Mouse (Mus musculus): Measurements from ENCODE around the gene Akap11. TPM values are rescaled to one million over a fixed set of nuclear protein-coding genes. Genes with fewer than 3 reads are reported as not detected.

Akap11 gene
- polyA plus RNA-seq, 1 experiment from 2014 or later, result 39.7 TPM

DNA sequence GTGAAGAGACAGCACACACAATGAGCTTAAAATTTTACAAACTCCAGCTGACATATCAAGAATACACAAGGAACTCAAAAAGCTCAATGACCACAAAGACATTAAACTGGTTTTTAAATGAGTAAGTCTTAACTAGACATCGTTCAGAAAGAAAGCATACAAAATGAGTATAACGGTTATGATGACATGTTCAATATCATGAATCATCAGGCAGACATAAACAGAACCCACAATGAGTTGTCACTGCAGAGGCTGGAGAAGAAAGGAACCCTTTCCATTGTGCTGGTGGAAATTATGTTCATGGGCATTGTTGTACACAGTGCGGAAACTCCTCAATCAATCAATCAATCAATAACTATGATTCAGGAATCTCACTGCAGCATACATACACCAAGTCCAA lies 62.5 kb downstream of the Akap11 start:
- H3K4me1 ChIP-seq (ENCODE audit: control insufficient read depth, insufficient read depth, low read length), result no peaks in the 10 kb centered on the region
- 93% methylated on average over 3 of the region's 3 CpGs for WGBS
- H3K9ac ChIP-seq (ENCODE audit: low read depth, low read length), result no peak overlapping the region
- H3K27me3 ChIP-seq (ENCODE audit: control insufficient read depth, insufficient read depth, low read depth, low read length), result no peaks in the 10 kb centered on the region
- H3K4me3 ChIP-seq (ENCODE audit: low read depth, low read length), result no peak overlapping the region
- no peaks in the 10 kb centered on the region for H3K36me3 ChIP-seq (ENCODE audit: control insufficient read depth, insufficient read depth, low read length)
- no peak overlapping the region for H3K27ac ChIP-seq (ENCODE audit: low read length)
- no peak for ATAC-seq
- H3K4me2 ChIP-seq (ENCODE audit: low read length), result no peak overlapping the region
- no peaks in the 10 kb centered on the region for H3K9me3 ChIP-seq (replicated peaks; ENCODE audit: control insufficient read depth, low read length, poor library complexity, severe bottlenecking)

DNA sequence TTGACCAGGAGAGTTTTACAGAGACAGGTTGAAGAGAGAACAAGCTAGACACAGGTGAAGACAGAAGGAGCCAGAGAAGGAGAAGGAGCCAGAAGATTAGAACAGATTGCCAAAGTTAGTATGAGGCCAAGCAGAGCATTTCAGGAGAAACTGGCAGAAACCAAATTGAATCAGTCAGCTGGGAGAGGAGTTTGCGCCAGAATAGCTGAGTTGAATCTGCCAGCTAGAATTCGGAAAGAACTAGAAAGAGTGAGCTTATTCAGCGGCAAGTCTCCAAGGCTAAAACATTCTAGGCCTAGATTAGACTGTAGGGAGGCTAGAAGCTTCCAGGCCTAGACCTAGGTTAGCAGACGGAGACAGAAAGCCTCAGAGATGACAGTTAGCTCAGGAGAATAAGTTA lies 65.9 kb downstream of the Akap11 start:
- 89% methylated on average over 4 of the region's 4 CpGs for WGBS

DNA sequence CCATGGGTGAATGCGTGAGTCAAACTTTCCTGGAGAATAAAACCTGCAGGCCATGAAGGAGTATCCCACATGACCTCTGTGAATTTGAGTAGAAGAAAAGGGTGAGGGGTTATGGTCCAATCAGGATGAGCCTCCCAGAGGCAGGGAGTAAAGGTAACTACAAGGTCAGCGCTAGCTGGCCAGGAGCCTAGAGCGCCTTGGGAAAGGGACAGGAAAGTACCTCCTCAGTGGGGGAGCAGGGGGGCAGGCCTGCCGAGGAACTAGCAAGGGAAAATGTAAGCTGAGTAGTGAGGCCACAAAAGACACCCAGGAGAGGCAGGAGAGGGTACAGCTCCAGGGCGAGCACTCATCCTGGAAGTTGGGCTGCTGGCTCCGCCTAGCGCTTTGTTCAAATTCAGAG lies 67.6 kb downstream of the Akap11 start:
- Histone ChIP-seq H3K9ac (ENCODE audit: low read depth, low read length) (no peak overlapping the region), H3K4me1 (ENCODE audit: control insufficient read depth, insufficient read depth, low read length) (no peaks in the 10 kb centered on the region), H3K36me3 (ENCODE audit: control insufficient read depth, insufficient read depth, low read length) (no peaks in the 10 kb centered on the region), H3K27me3 (ENCODE audit: control insufficient read depth, insufficient read depth, low read depth, low read length) (no peaks in the 10 kb centered on the region), H3K4me3 (ENCODE audit: low read depth, low read length) (no peak overlapping the region), H3K27ac (ENCODE audit: low read length) (no peak overlapping the region), H3K4me2 (ENCODE audit: low read length) (no peak overlapping the region), H3K9me3 (replicated peaks; ENCODE audit: control insufficient read depth, low read length, poor library complexity, severe bottlenecking) (no peaks in the 10 kb centered on the region)
- 76% methylated on average over 7 of the region's 7 CpGs for WGBS
- ATAC-seq, result no peak

More for the DNA sequence above, 65.9 kb downstream of the Akap11 start:
- no peak overlapping the region for H3K4me2 ChIP-seq (ENCODE audit: low read length)
- H3K27me3 ChIP-seq (ENCODE audit: control insufficient read depth, insufficient read depth, low read depth, low read length), result no peaks in the 10 kb centered on the region
- no peaks in the 10 kb centered on the region for H3K9me3 ChIP-seq (replicated peaks; ENCODE audit: control insufficient read depth, low read length, poor library complexity, severe bottlenecking)
- no peak for ATAC-seq
- no peak overlapping the region for H3K9ac ChIP-seq (ENCODE audit: low read depth, low read length)
- no peak overlapping the region for H3K4me3 ChIP-seq (ENCODE audit: low read depth, low read length)
- no peaks in the 10 kb centered on the region for H3K36me3 ChIP-seq (ENCODE audit: control insufficient read depth, insufficient read depth, low read length)
- H3K4me1 ChIP-seq (ENCODE audit: control insufficient read depth, insufficient read depth, low read length), result no peaks in the 10 kb centered on the region
- H3K27ac ChIP-seq (ENCODE audit: low read length), result no peak overlapping the region

DNA sequence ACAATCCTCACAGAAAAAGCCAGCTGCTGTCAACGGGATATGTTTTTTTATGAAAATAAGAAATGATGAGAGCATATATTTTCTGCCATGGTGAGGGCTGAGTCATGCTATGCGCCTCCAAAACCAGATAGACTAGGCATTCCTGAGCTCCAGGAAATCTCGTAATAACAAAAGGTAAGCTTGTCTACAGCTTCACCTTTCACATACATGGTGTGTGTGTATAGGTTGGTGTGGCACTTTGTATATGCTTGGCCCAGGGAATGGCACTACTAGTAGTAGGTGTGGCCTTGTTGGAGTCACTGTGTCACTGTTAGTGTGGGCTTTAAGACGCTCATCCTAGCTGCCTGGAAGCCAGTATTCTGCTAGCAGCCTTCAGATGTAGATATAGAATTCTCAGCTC lies 68.6 kb downstream of the Akap11 start:
- 90% methylated on average over 4 of the region's 4 CpGs for WGBS
- no peak overlapping the region for H3K9ac ChIP-seq (ENCODE audit: low read depth, low read length)
- no peak for ATAC-seq

DNA sequence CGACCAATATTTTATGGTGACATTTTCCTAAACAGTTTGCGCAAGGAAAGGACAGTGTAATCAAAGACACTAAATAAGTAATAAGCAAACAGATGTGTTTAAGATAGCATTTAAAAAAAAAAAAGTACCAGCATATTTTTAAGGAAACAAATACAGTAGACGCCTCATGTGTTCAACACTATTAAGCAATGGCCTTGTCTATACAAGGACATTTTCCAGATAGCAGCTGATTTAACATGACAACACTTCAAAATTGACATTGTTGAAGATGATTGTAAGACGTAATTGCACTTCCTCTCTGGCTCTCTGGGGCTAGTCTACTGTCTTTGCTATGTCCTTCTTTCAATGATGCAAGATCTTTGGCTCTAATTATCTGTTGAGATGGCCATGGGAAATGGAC lies 72.3 kb downstream of the Akap11 start:
- H3K9ac ChIP-seq (ENCODE audit: low read depth, low read length), result no peak overlapping the region
- no peaks in the 10 kb centered on the region for H3K9me3 ChIP-seq (replicated peaks; ENCODE audit: control insufficient read depth, low read length, poor library complexity, severe bottlenecking)
- no peaks in the 10 kb centered on the region for H3K4me1 ChIP-seq (ENCODE audit: control insufficient read depth, insufficient read depth, low read length)
- no peaks in the 10 kb centered on the region for H3K36me3 ChIP-seq (ENCODE audit: control insufficient read depth, insufficient read depth, low read length)
- ATAC-seq, result no peak
- H3K4me3 ChIP-seq (ENCODE audit: low read depth, low read length), result no peak overlapping the region
- no peaks in the 10 kb centered on the region for H3K27me3 ChIP-seq (ENCODE audit: control insufficient read depth, insufficient read depth, low read depth, low read length)
- no peak overlapping the region for H3K4me2 ChIP-seq (ENCODE audit: low read length)
- WGBS, result 88% methylated on average over 4 of the region's 4 CpGs
- H3K27ac ChIP-seq (ENCODE audit: low read length), result no peak overlapping the region

More for the DNA sequence above, 68.6 kb downstream of the Akap11 start:
- Histone ChIP-seq H3K4me3 (ENCODE audit: low read depth, low read length) (no peak overlapping the region), H3K36me3 (ENCODE audit: control insufficient read depth, insufficient read depth, low read length) (no peaks in the 10 kb centered on the region), H3K27ac (ENCODE audit: low read length) (no peak overlapping the region), H3K9me3 (replicated peaks; ENCODE audit: control insufficient read depth, low read length, poor library complexity, severe bottlenecking) (no peaks in the 10 kb centered on the region), H3K4me2 (ENCODE audit: low read length) (no peak overlapping the region), H3K4me1 (ENCODE audit: control insufficient read depth, insufficient read depth, low read length) (no peaks in the 10 kb centered on the region), H3K27me3 (ENCODE audit: control insufficient read depth, insufficient read depth, low read depth, low read length) (no peaks in the 10 kb centered on the region)

DNA sequence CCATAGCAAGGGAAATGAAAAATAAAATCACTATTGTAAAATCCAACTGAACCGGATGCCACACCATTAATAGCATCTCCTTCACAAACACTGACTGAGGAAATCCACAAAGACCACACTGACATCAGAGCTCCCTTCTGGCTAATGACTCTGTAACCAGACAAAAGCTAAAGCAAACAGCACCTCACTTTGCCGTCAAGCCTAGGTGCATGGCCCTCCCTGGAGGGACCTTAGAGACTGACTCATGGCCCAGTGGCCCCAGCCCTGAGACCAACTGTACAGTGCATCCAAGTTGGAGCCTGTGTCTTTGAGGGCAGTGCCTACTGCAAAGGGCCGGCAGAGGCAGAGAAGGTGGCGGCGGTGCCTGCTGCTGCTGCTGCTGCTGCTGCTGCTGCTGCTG lies 77.5 kb downstream of the Akap11 start:
- H3K9ac ChIP-seq (ENCODE audit: low read depth, low read length), result no peak overlapping the region
- no peak for ATAC-seq
- no peaks in the 10 kb centered on the region for H3K9me3 ChIP-seq (replicated peaks; ENCODE audit: control insufficient read depth, low read length, poor library complexity, severe bottlenecking)
- no peak overlapping the region for H3K27ac ChIP-seq (ENCODE audit: low read length)
- no peaks in the 10 kb centered on the region for H3K27me3 ChIP-seq (ENCODE audit: control insufficient read depth, insufficient read depth, low read depth, low read length)
- no peak overlapping the region for H3K4me2 ChIP-seq (ENCODE audit: low read length)
- no peaks in the 10 kb centered on the region for H3K4me1 ChIP-seq (ENCODE audit: control insufficient read depth, insufficient read depth, low read length)
- no peak overlapping the region for H3K4me3 ChIP-seq (ENCODE audit: low read depth, low read length)
- H3K36me3 ChIP-seq (ENCODE audit: control insufficient read depth, insufficient read depth, low read length), result no peaks in the 10 kb centered on the region
- 68% methylated on average over 5 of the region's 5 CpGs for WGBS

DNA sequence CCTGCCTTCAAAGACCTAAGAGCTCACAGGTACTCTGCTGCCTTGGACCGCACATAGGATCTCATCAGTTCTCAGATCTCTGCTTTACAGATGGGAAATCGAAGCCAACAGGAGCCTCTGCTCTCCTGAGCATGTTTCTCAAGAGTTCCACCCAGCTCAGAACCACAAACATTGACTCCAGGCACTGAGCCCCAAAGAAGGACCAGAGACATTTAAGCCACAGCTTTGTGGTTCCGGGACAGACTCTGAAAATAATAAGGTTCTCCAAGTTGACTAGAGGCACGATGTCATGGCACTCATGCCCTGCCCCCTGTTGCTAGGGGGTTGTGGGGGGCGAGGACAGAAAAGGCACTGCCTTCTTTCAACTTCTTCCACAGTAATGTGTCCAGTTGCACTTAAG lies 77.9 kb downstream of the Akap11 start:
- Histone ChIP-seq H3K36me3 (ENCODE audit: control insufficient read depth, insufficient read depth, low read length) (no peaks in the 10 kb centered on the region), H3K4me1 (ENCODE audit: control insufficient read depth, insufficient read depth, low read length) (no peaks in the 10 kb centered on the region), H3K27me3 (ENCODE audit: control insufficient read depth, insufficient read depth, low read depth, low read length) (no peaks in the 10 kb centered on the region), H3K4me3 (ENCODE audit: low read depth, low read length) (no peak overlapping the region), H3K27ac (ENCODE audit: low read length) (no peak overlapping the region), H3K4me2 (ENCODE audit: low read length) (no peak overlapping the region), H3K9ac (ENCODE audit: low read depth, low read length) (no peak overlapping the region), H3K9me3 (replicated peaks; ENCODE audit: control insufficient read depth, low read length, poor library complexity, severe bottlenecking) (no peaks in the 10 kb centered on the region)
- WGBS, result 74% methylated on average over 5 of the region's 5 CpGs
- no peak for ATAC-seq

DNA sequence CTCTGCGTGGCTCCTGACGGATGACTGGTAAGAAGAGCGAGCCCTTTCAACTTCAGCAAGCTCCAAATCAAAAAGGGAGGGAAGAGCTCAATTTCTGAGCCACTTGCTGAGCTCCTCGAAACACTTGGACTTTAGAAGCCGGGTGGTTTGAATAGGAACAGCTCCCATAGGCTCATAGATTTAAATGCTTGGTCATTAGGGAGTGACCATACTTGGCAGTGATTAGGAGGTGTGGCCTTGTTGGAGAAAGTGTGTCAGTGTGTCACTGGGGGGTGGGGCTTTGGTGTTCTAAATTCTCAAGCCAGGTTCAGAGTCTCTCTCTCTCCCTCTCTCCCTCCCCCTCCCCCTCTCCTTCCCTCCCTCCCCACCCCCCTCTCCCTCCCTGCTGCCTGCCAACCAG lies 81.6 kb downstream of the Akap11 start:
- Histone ChIP-seq H3K4me2 (ENCODE audit: low read length) (no peak overlapping the region), H3K4me3 (ENCODE audit: low read depth, low read length) (no peak overlapping the region), H3K4me1 (ENCODE audit: control insufficient read depth, insufficient read depth, low read length) (no peaks in the 10 kb centered on the region), H3K36me3 (ENCODE audit: control insufficient read depth, insufficient read depth, low read length) (no peaks in the 10 kb centered on the region), H3K27ac (ENCODE audit: low read length) (no peak overlapping the region), H3K9ac (ENCODE audit: low read depth, low read length) (no peak overlapping the region), H3K9me3 (replicated peaks; ENCODE audit: control insufficient read depth, low read length, poor library complexity, severe bottlenecking) (no peaks in the 10 kb centered on the region), H3K27me3 (ENCODE audit: control insufficient read depth, insufficient read depth, low read depth, low read length) (no peaks in the 10 kb centered on the region)
- WGBS, result 85% methylated on average over 5 of the region's 5 CpGs
- no peak for ATAC-seq

DNA sequence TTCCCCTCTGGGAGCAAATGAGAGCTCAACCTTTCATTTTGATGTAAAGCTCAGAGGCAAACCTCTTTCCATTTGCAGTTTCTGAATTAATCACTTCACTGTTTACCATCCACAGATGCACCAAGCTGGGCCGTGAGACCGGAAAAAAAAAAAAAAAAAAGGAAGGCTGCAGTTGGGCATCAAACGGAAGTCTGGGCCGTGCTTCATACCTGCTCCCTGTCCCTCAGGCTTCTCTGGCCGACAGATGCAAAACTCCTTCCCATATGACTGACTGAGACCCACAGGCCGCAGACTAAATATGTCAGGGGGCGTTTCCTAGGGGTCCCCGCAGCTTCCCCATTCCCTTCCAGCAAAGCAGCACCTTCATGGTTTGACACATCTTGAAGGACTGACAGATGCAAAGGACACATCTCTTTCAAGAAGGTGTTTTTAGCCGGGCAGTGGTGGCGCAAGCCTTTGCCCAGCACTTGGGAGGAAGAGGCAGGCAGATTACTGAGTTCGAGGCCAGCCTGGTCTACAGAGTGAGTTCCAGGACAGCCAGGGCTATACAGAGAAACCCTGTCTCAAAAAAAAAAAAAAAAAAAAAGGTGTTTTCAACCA lies 87.7 kb downstream of the Akap11 start:
- Histone ChIP-seq H3K9ac (ENCODE audit: low read depth, low read length) (no peak overlapping the region), H3K27me3 (ENCODE audit: control insufficient read depth, insufficient read depth, low read depth, low read length) (no peaks in the 10 kb centered on the region), H3K4me3 (ENCODE audit: low read depth, low read length) (no peak overlapping the region), H3K27ac (ENCODE audit: low read length) (no peak overlapping the region), H3K4me1 (ENCODE audit: control insufficient read depth, insufficient read depth, low read length) (no peaks in the 10 kb centered on the region), H3K4me2 (ENCODE audit: low read length) (no peak overlapping the region), H3K36me3 (ENCODE audit: control insufficient read depth, insufficient read depth, low read length) (no peaks in the 10 kb centered on the region), H3K9me3 (replicated peaks; ENCODE audit: control insufficient read depth, low read length, poor library complexity, severe bottlenecking) (no peaks in the 10 kb centered on the region)
- no peak for ATAC-seq
- WGBS, result 77% methylated on average over 11 of the region's 11 CpGs

All from midbrain, embryonic 16.5 days (tissue).